Mouse (Mus musculus) CH12.LX (cell line): Measurements from ENCODE around the gene Zc3hav1. TPM values are rescaled to one million over a fixed set of nuclear protein-coding genes. Genes with fewer than 3 reads are reported as not detected.
"Not testable (repeated sequence)": the region's sequence is repeated elsewhere in the genome, so short reads cannot be mapped to it uniquely, and the experiment has no call there.

Source experiments
- DNase-seq: peaks from one replicate; pipeline ENCODE4 v3.0.0-alpha.2; 2013; ENCODE audit errors: extremely low read depth
- H3K27ac ChIP-seq: 2 replicates; pipeline ENCODE4 v1.5.1; 2012; ENCODE audit warnings: low read depth, mild to moderate bottlenecking, control low read depth, moderate library complexity; ENCODE audit not compliant: insufficient read depth
- H3K27me3 ChIP-seq: replicated peaks from 2 replicates; pipeline ENCODE3; 2012; ENCODE audit warnings: inconsistent platforms
- H3K36me3 ChIP-seq, 2 experiments: replicated peaks in 1 of 2; 2 replicates each; pipeline versions ENCODE3 to v1.6.1; 2012; ENCODE audit warnings: inconsistent platforms in 1 of 2, low read length in 1 of 2, mild to moderate bottlenecking in 1 of 2, mixed read lengths in 1 of 2, moderate library complexity in 1 of 2; ENCODE audit not compliant: control insufficient read depth in 1 of 2, insufficient read depth in 1 of 2
- H3K4me1 ChIP-seq, 2 experiments: 2 replicates each; pipeline ENCODE4 v1.6.1; 2012; ENCODE audit warnings: inconsistent platforms in 1 of 2, moderate library complexity in 1 of 2; ENCODE audit not compliant: insufficient read depth in 2 of 2, control insufficient read depth in 1 of 2
- H3K4me2 ChIP-seq: 2 replicates; pipeline ENCODE4 v1.6.1; 2012; ENCODE audit warnings: low read depth, mild to moderate bottlenecking, control low read depth; ENCODE audit not compliant: poor library complexity, insufficient read depth, severe bottlenecking
- H3K4me3 ChIP-seq, 3 experiments: fragments of 150-350 bp in 1 of 3; sonication (generic) in 1 of 3; replicated peaks in 1 of 3; 2 replicates each; pipeline versions ENCODE3 to v1.5.1; 2011 to 2012; ENCODE audit warnings: low read depth in 2 of 3, low read length in 2 of 3, mild to moderate bottlenecking in 2 of 3, moderate library complexity in 2 of 3, control low read depth in 1 of 3, improper control_type of control experiment in 1 of 3, inconsistent platforms in 1 of 3, mixed read lengths in 1 of 3; ENCODE audit not compliant: poor library complexity in 1 of 3
- H3K79me2 ChIP-seq: replicated peaks from 2 replicates; pipeline ENCODE4 v1.6.1; 2012; ENCODE audit warnings: mild to moderate bottlenecking, moderate library complexity; ENCODE audit not compliant: control insufficient read depth, poor library complexity, insufficient read depth, severe bottlenecking; ENCODE audit errors: extremely low read depth
- H3K9ac ChIP-seq: 2 replicates; pipeline ENCODE4 v1.6.1; 2012; ENCODE audit warnings: low read depth, mild to moderate bottlenecking, control low read depth, moderate library complexity; ENCODE audit not compliant: insufficient read depth
- H3K9me3 ChIP-seq: replicated peaks from 2 replicates; pipeline ENCODE3; 2012; ENCODE audit warnings: low read length, inconsistent platforms, mixed read lengths
- BHLHE40 ChIP-seq: IDR thresholded peaks from 2 replicates; pipeline ENCODE4 v1.6.1; 2011; ENCODE audit warnings: mild to moderate bottlenecking, low read depth, low read length, improper control_type of control experiment
- CHD1 ChIP-seq: IDR thresholded peaks from 2 replicates; pipeline ENCODE4 v1.6.1; 2012; ENCODE audit warnings: low read depth, low read length, improper control_type of control experiment, inconsistent platforms
- E2F4 ChIP-seq: IDR thresholded peaks from 2 replicates; pipeline ENCODE4 v1.6.1; 2011; ENCODE audit warnings: low read depth, low read length, improper control_type of control experiment; ENCODE audit not compliant: insufficient replicate concordance
- JUND ChIP-seq: conservative IDR thresholded peaks from 2 replicates; pipeline ENCODE4 v1.6.1; 2011; ENCODE audit warnings: low read depth, low read length, improper control_type of control experiment
- MAFK ChIP-seq: IDR thresholded peaks from 2 replicates; pipeline ENCODE4 v1.6.1; 2011; ENCODE audit warnings: low read length, improper control_type of control experiment; ENCODE audit not compliant: insufficient replicate concordance
- MAX ChIP-seq: IDR thresholded peaks from 2 replicates; pipeline ENCODE4 v1.6.1; 2011; ENCODE audit warnings: low read length, improper control_type of control experiment
- MAZ ChIP-seq: IDR thresholded peaks from 2 replicates; pipeline ENCODE4 v1.6.1; 2012; ENCODE audit warnings: low read depth, mild to moderate bottlenecking, inconsistent platforms, low read length, improper control_type of control experiment, moderate library complexity
- MEF2A ChIP-seq: IDR thresholded peaks from 2 replicates; pipeline ENCODE4 v1.6.1; 2014; ENCODE audit warnings: low read depth, mild to moderate bottlenecking, inconsistent platforms, low read length, improper control_type of control experiment, borderline replicate concordance
- MXI1 ChIP-seq: IDR thresholded peaks from 2 replicates; pipeline ENCODE4 v1.6.1; 2011; ENCODE audit warnings: mild to moderate bottlenecking, low read depth, low read length, improper control_type of control experiment
- MYC ChIP-seq: IDR thresholded peaks from 2 replicates; pipeline ENCODE4 v1.6.1; 2011; ENCODE audit warnings: low read depth, mild to moderate bottlenecking, improper control_type of control experiment, low read length
- NELFE ChIP-seq: IDR thresholded peaks from 2 replicates; pipeline ENCODE4 v1.6.1; 2011; ENCODE audit warnings: low read depth, low read length, improper control_type of control experiment
- NRF1 ChIP-seq: IDR thresholded peaks from 2 replicates; pipeline ENCODE4 v1.6.1; 2014; ENCODE audit warnings: low read depth, mild to moderate bottlenecking, inconsistent platforms, low read length, improper control_type of control experiment, moderate library complexity
- PAX5 ChIP-seq: IDR thresholded peaks from 2 replicates; pipeline ENCODE4 v1.6.1; 2012; ENCODE audit warnings: low read length, inconsistent platforms, mixed read lengths
- POLR2AphosphoS2 ChIP-seq: IDR thresholded peaks from 2 replicates; pipeline ENCODE4 v1.6.1; 2011; ENCODE audit warnings: low read depth, low read length, improper control_type of control experiment
- TBP ChIP-seq: conservative IDR thresholded peaks from 2 replicates; pipeline ENCODE4 v1.6.1; 2011; ENCODE audit warnings: low read depth, low read length, improper control_type of control experiment
- USF1 ChIP-seq: IDR thresholded peaks from 2 replicates; pipeline ENCODE4 v1.6.1; 2014; ENCODE audit warnings: low read depth, mild to moderate bottlenecking, inconsistent platforms, low read length, improper control_type of control experiment
- USF2 ChIP-seq: conservative IDR thresholded peaks from 2 replicates; pipeline ENCODE4 v1.6.1; 2011; ENCODE audit warnings: low read depth, low read length, improper control_type of control experiment
- ZC3H11A ChIP-seq: IDR thresholded peaks from 2 replicates; pipeline ENCODE4 v1.6.1; 2012; ENCODE audit warnings: low read depth, mild to moderate bottlenecking, inconsistent platforms, low read length, improper control_type of control experiment
- ZNF384 ChIP-seq: IDR thresholded peaks from 2 replicates; pipeline ENCODE4 v1.6.1; 2012; ENCODE audit warnings: low read depth, low read length, improper control_type of control experiment, inconsistent platforms
- dilution Hi-C: fragments of 300-500 bp; cut with MboI; formaldehyde crosslinking; loops from 2 replicates; pipeline ENCODE4 v1.14.3; 2020; ENCODE audit warnings: low sequenced_read_pairs; ENCODE audit not compliant: extremely low pct_unique_long_range_greater_than_20kb, extremely low pct_ligation_motif_present
- in situ Hi-C: fragments of 300-500 bp; cut with MboI; formaldehyde crosslinking; loops from 3 replicates; pipeline ENCODE4 v1.14.3; 2019; ENCODE audit warnings: low sequenced_read_pairs, low pct_ligation_motif_present, low pct_unique_long_range_greater_than_20kb, mixed read lengths
- polyA plus RNA-seq: library from polyadenylated mRNA; unstranded; fragments of >175 nt; gene quantifications from 2 replicates; pipeline ENCODE4 v1.2.1, GENCODE M21; 2012; ENCODE audit warnings: low read depth; ENCODE audit not compliant: insufficient read length
- total RNA-seq, 2 experiments: library from RNA; depleted of rRNA; stranded (reverse); fragments of 300-350 nt in 1 of 2; fragments of >200 nt in 1 of 2; gene quantifications; 2 replicates each; pipeline ENCODE4 v1.2.3; 2012 to 2014

Zc3hav1 gene
- total and polyA plus RNA-seq, 3 experiments: 49.8 to 68.7 (median 58.1) TPM

DNA sequence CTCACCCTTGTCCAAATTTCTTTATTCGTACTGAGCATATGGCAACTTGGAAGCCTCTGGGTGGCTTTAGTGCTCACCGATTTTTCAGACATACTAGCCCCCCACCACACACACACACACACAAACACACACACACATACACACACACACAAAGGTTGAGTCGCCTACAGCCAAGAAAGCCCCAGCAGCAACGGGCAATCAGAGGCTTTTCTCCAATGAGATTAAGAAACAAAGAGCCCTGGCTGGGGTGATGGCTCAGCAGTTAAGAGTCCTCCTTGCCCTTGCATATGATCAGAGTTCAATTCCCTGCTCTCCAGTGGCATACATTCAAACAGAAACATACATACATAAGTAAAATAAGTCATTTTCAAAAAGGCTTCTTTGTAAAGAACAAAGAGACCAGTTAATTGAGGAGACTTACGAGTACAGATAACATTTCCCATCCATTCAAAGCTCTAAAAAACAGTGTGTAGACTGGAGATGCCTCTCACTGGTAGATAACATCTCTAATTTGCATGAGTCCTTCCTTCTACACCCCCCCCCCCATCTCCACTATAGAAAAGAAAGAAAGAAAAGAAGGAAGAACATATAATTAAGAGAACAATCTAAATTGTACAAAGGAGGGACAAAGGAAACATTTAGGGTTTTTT lies 3.3 kb upstream of the Zc3hav1 start:
- H3K4me3 ChIP-seq: no peak overlapping the region
- no peak for DNase-seq
- in situ Hi-C loops (no loop called here), dilution Hi-C loops (no loop called here)
- H3K4me2 ChIP-seq: no peak overlapping the region
- H3K9ac ChIP-seq: no peak overlapping the region
- peaks cover 13% of the 10 kb centered on the region for H3K79me2 ChIP-seq
- H3K27ac ChIP-seq: no peak overlapping the region
- no peaks in the 10 kb centered on the region for H3K36me3 ChIP-seq
- H3K27me3 ChIP-seq: no peaks in the 10 kb centered on the region
- no peaks in the 10 kb centered on the region for H3K9me3 ChIP-seq
- peaks cover 3 to 23% of the 10 kb centered on the region in 2 experiments; a peak in 3 of 4 replicates for H3K4me1 ChIP-seq
- TF ChIP-seq JUND: no peak
- no peak for TF ChIP-seq CHD1
- no peak for TF ChIP-seq NELFE
- TF ChIP-seq NRF1: no peak
- no peak for TF ChIP-seq TBP
- TF ChIP-seq MEF2A: no peak
- no peak for TF ChIP-seq MAFK
- TF ChIP-seq USF1: no peak
- TF ChIP-seq USF2: no peak
- no peak for TF ChIP-seq PAX5
- no peak for TF ChIP-seq MAZ
- no peak for TF ChIP-seq ZC3H11A
- no peak for TF ChIP-seq BHLHE40
- TF ChIP-seq MAX: no peak
- TF ChIP-seq MXI1: no peak
- TF ChIP-seq E2F4: no peak
- no peak for TF ChIP-seq POLR2AphosphoS2
- TF ChIP-seq MYC: no peak

DNA sequence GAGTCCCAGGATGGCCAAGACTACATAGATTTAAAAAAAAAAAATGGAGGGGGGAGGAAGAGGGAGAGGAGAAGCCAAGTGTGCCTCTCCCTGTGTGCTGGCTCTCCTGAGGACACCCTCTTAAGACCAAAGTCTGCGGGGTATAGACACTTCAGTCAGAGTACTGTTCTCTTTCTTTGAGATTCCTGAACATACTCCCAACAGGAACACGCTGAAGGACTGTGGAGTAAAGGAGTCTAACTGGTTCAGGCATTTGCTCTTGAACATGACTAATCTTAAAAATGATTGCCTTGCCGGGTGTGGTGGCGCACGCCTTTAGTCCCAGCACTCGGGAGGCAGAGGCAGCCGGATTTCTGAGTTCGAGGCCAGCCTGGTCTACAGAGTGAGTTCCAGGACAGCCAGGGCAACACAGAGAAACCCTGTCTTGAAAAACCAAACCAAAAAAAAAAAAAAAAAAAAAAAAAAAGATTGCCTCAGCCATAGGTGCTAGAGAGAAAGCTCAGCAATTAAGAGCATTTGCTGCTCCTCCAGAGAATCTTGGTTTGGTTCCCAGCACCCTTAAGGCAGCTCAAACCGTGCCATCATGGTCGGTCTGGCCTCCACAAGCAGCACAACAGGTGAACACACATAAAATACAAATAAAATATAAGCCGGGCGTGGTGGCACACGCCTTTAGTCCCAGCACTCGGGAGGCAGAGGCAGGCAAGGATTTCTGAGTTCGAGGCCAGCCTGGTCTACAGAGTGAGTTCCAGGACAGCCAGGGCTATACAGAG lies 2.4 kb upstream of the Zc3hav1 start:
- H3K27ac ChIP-seq, H3K9ac ChIP-seq, dilution Hi-C loops, H3K27me3 ChIP-seq, H3K36me3 ChIP-seq, H3K4me2 ChIP-seq, in situ Hi-C loops, H3K9me3 ChIP-seq, DNase-seq, H3K4me3 ChIP-seq: not testable (repeated sequence)
- TF ChIP-seq ZNF384: peak; percentile 20; the same call in 1 of the 2 replicates
- Histone ChIP-seq H3K79me2 (peaks cover 20% of the 10 kb centered on the region), H3K4me1 (peaks cover 3 to 23% of the 10 kb centered on the region in 2 experiments; a peak in 3 of 4 replicates)
